Mouse (Mus musculus): ENCODE results near the gene Myo18a. TPM values are rescaled to one million over a fixed set of nuclear protein-coding genes. Genes with fewer than 3 reads are reported as not detected.

Gene Myo18a
- polyA plus RNA-seq, 1 experiment from 2014 or later = 22.3 TPM

GRCm38 (mm10) chr11:77777937-77778336, 14.9 kb downstream of the Myo18a start:
- no peak overlapping the region for H3K4me2 ChIP-seq (replicated peaks; ENCODE audit: low read depth, low read length)
- H3K27ac ChIP-seq (ENCODE audit: low read length) = no peak overlapping the region
- no peaks in the 10 kb centered on the region for H3K9me3 ChIP-seq (ENCODE audit: control insufficient read depth, low read depth, low read length)
- H3K27me3 ChIP-seq (ENCODE audit: control insufficient read depth, insufficient read depth, low read length) = no peaks in the 10 kb centered on the region
- 0 out of 2 replicates have a peak, but pooled peaks cover 4% of the 10 kb centered on the region for H3K4me1 ChIP-seq (ENCODE audit: control insufficient read depth, insufficient read depth, low read length)
- 89% methylated on average over 17 of the region's 17 CpGs for WGBS
- no peak overlapping the region for H3K4me3 ChIP-seq (ENCODE audit: low read depth, low read length)
- H3K9ac ChIP-seq (replicated peaks; ENCODE audit: low read depth, low read length) = no peak overlapping the region
- no peak for ATAC-seq (ENCODE audit: insufficient number of reproducible peaks, insufficient read depth, low FRiP score, low read depth)
- peaks cover 12% of the 10 kb centered on the region for H3K36me3 ChIP-seq (ENCODE audit: control insufficient read depth, insufficient read depth, low read length)

- WGBS = 75% methylated on average over 1 of the region's 1 CpGs
- peaks cover 16% of the 10 kb centered on the region for H3K4me1 ChIP-seq (ENCODE audit: control insufficient read depth, insufficient read depth, low read length)
- no peaks in the 10 kb centered on the region for H3K27me3 ChIP-seq (ENCODE audit: control insufficient read depth, insufficient read depth, low read length)
- H3K4me2 ChIP-seq (replicated peaks; ENCODE audit: low read depth, low read length) = no peak overlapping the region
- H3K9me3 ChIP-seq (ENCODE audit: control insufficient read depth, low read depth, low read length) = no peaks in the 10 kb centered on the region
- no peak overlapping the region for H3K27ac ChIP-seq (ENCODE audit: low read length)
- peaks cover 12% of the 10 kb centered on the region for H3K36me3 ChIP-seq (ENCODE audit: control insufficient read depth, insufficient read depth, low read length)
- H3K4me3 ChIP-seq (ENCODE audit: low read depth, low read length) = no peak overlapping the region
- H3K9ac ChIP-seq (replicated peaks; ENCODE audit: low read depth, low read length) = no peak overlapping the region
- ATAC-seq (ENCODE audit: insufficient number of reproducible peaks, insufficient read depth, low FRiP score, low read depth) = no peak
Measured at GRCm38 (mm10) chr11:77779240-77779639, 16.2 kb downstream of the Myo18a start.

GRCm38 (mm10) chr11:77781088-77781487, 18.0 kb downstream of the Myo18a start:
- Histone ChIP-seq H3K27me3 (ENCODE audit: control insufficient read depth, insufficient read depth, low read length) (no peaks in the 10 kb centered on the region), H3K4me2 (replicated peaks; ENCODE audit: low read depth, low read length) (no peak overlapping the region), H3K27ac (ENCODE audit: low read length) (no peak overlapping the region), H3K9ac (replicated peaks; ENCODE audit: low read depth, low read length) (no peak overlapping the region), H3K4me3 (ENCODE audit: low read depth, low read length) (no peak overlapping the region), H3K4me1 (ENCODE audit: control insufficient read depth, insufficient read depth, low read length) (peaks cover 30% of the 10 kb centered on the region), H3K9me3 (ENCODE audit: control insufficient read depth, low read depth, low read length) (no peaks in the 10 kb centered on the region), H3K36me3 (ENCODE audit: control insufficient read depth, insufficient read depth, low read length) (peaks cover 12% of the 10 kb centered on the region)
- no peak for ATAC-seq (ENCODE audit: insufficient number of reproducible peaks, insufficient read depth, low FRiP score, low read depth)
- WGBS = 71% methylated on average over 7 of the region's 7 CpGs

GRCm38 (mm10) chr11:77782104-77782815, 19.2 kb downstream of the Myo18a start:
- Histone ChIP-seq H3K36me3 (ENCODE audit: control insufficient read depth, insufficient read depth, low read length) (peaks cover 12% of the 10 kb centered on the region), H3K4me2 (replicated peaks; ENCODE audit: low read depth, low read length) (no peak overlapping the region), H3K4me3 (ENCODE audit: low read depth, low read length) (no peak overlapping the region), H3K9ac (replicated peaks; ENCODE audit: low read depth, low read length) (no peak overlapping the region), H3K4me1 (ENCODE audit: control insufficient read depth, insufficient read depth, low read length) (peaks cover 34% of the 10 kb centered on the region), H3K9me3 (ENCODE audit: control insufficient read depth, low read depth, low read length) (no peaks in the 10 kb centered on the region), H3K27ac (ENCODE audit: low read length) (no peak overlapping the region), H3K27me3 (ENCODE audit: control insufficient read depth, insufficient read depth, low read length) (no peaks in the 10 kb centered on the region)
- ATAC-seq (ENCODE audit: insufficient number of reproducible peaks, insufficient read depth, low FRiP score, low read depth) = no peak
- WGBS = 81% methylated on average over 7 of the region's 7 CpGs

GRCm38 (mm10) chr11:77783211-77783746, 20.2 kb downstream of the Myo18a start:
- Histone ChIP-seq H3K9me3 (ENCODE audit: control insufficient read depth, low read depth, low read length) (no peaks in the 10 kb centered on the region), H3K27ac (ENCODE audit: low read length) (peak overlapping the region; percentile 40; the same call in 1 of the 2 replicates), H3K27me3 (ENCODE audit: control insufficient read depth, insufficient read depth, low read length) (no peaks in the 10 kb centered on the region), H3K9ac (replicated peaks; ENCODE audit: low read depth, low read length) (no peak overlapping the region), H3K4me3 (ENCODE audit: low read depth, low read length) (no peak overlapping the region), H3K4me1 (ENCODE audit: control insufficient read depth, insufficient read depth, low read length) (peaks cover 34% of the 10 kb centered on the region), H3K36me3 (ENCODE audit: control insufficient read depth, insufficient read depth, low read length) (peaks cover 2% of the 10 kb centered on the region), H3K4me2 (replicated peaks; ENCODE audit: low read depth, low read length) (no peak overlapping the region)
- WGBS = 62% methylated on average over 10 of the region's 10 CpGs
- ATAC-seq (ENCODE audit: insufficient number of reproducible peaks, insufficient read depth, low FRiP score, low read depth) = no peak

- peaks cover 34% of the 10 kb centered on the region for H3K4me1 ChIP-seq (ENCODE audit: control insufficient read depth, insufficient read depth, low read length)
- H3K9ac ChIP-seq (replicated peaks; ENCODE audit: low read depth, low read length) = no peak overlapping the region
- no peak overlapping the region for H3K4me3 ChIP-seq (ENCODE audit: low read depth, low read length)
- no peaks in the 10 kb centered on the region for H3K27me3 ChIP-seq (ENCODE audit: control insufficient read depth, insufficient read depth, low read length)
- H3K4me2 ChIP-seq (replicated peaks; ENCODE audit: low read depth, low read length) = no peak overlapping the region
- WGBS = 59% methylated on average over 18 of the region's 18 CpGs
- H3K36me3 ChIP-seq (ENCODE audit: control insufficient read depth, insufficient read depth, low read length) = no peaks in the 10 kb centered on the region
- H3K27ac ChIP-seq (ENCODE audit: low read length) = peak overlapping the region; percentile 40; the same call in 1 of the 2 replicates
- ATAC-seq (ENCODE audit: insufficient number of reproducible peaks, insufficient read depth, low FRiP score, low read depth) = 0 out of 2 replicates have a peak, but pooled peaks have one; percentile 19
- no peaks in the 10 kb centered on the region for H3K9me3 ChIP-seq (ENCODE audit: control insufficient read depth, low read depth, low read length)
Measured at GRCm38 (mm10) chr11:77783747-77784646, 21.0 kb downstream of the Myo18a start.

- H3K36me3 ChIP-seq (ENCODE audit: control insufficient read depth, insufficient read depth, low read length) = no peaks in the 10 kb centered on the region
- peaks cover 34% of the 10 kb centered on the region for H3K4me1 ChIP-seq (ENCODE audit: control insufficient read depth, insufficient read depth, low read length)
- ATAC-seq (ENCODE audit: insufficient number of reproducible peaks, insufficient read depth, low FRiP score, low read depth) = no peak
- no peaks in the 10 kb centered on the region for H3K27me3 ChIP-seq (ENCODE audit: control insufficient read depth, insufficient read depth, low read length)
- no peak overlapping the region for H3K4me3 ChIP-seq (ENCODE audit: low read depth, low read length)
- peak overlapping the region; percentile 87; the same call in 1 of the 2 replicates for H3K27ac ChIP-seq (ENCODE audit: low read length)
- H3K4me2 ChIP-seq (replicated peaks; ENCODE audit: low read depth, low read length) = no peak overlapping the region
- no peaks in the 10 kb centered on the region for H3K9me3 ChIP-seq (ENCODE audit: control insufficient read depth, low read depth, low read length)
- 65% methylated on average over 9 of the region's 9 CpGs for WGBS
- H3K9ac ChIP-seq (replicated peaks; ENCODE audit: low read depth, low read length) = no peak overlapping the region
Measured at GRCm38 (mm10) chr11:77784894-77785293, 21.8 kb downstream of the Myo18a start.

GRCm38 (mm10) chr11:77785396-77785767, 22.3 kb downstream of the Myo18a start:
- WGBS = 10% methylated on average over 5 of the region's 5 CpGs
- H3K27me3 ChIP-seq (ENCODE audit: control insufficient read depth, insufficient read depth, low read length) = no peaks in the 10 kb centered on the region
- no peak overlapping the region for H3K4me3 ChIP-seq (ENCODE audit: low read depth, low read length)
- no peaks in the 10 kb centered on the region for H3K9me3 ChIP-seq (ENCODE audit: control insufficient read depth, low read depth, low read length)
- H3K4me2 ChIP-seq (replicated peaks; ENCODE audit: low read depth, low read length) = 0 out of 2 replicates have a peak overlapping the region, but pooled peaks have one; percentile 4
- peaks cover 36% of the 10 kb centered on the region for H3K4me1 ChIP-seq (ENCODE audit: control insufficient read depth, insufficient read depth, low read length)
- peak overlapping the region; percentile 87 for H3K27ac ChIP-seq (ENCODE audit: low read length)
- no peak for ATAC-seq (ENCODE audit: insufficient number of reproducible peaks, insufficient read depth, low FRiP score, low read depth)
- H3K36me3 ChIP-seq (ENCODE audit: control insufficient read depth, insufficient read depth, low read length) = no peaks in the 10 kb centered on the region
- no peak overlapping the region for H3K9ac ChIP-seq (replicated peaks; ENCODE audit: low read depth, low read length)

Measured in stomach, embryonic 14.5 days (tissue).